Mouse (Mus musculus) forebrain, postnatal 0 days (tissue): ENCODE measurements around the gene Agfg2. TPM values are rescaled to one million over a fixed set of nuclear protein-coding genes. Genes with fewer than 3 reads are reported as not detected.

Experiments
- ATAC-seq: fragments of 200-750 bp; cut with Nextera tagmentation; 2 replicates; pipeline ENCODE4 v1.8.0; 2017; ENCODE audit warnings: mild to moderate bottlenecking, moderate library complexity
- DNase-seq: peaks from one replicate; pipeline ENCODE4 v3.0.0-alpha.2; 2015
- H3K27ac ChIP-seq: fragments of 300-500 bp; sonication (generic); 2 replicates; pipeline ENCODE4 v1.5.1; 2014; ENCODE audit warnings: low read depth, mild to moderate bottlenecking, antibody characterized with exemption, low read length, moderate library complexity, mixed read lengths
- H3K27me3 ChIP-seq: fragments of 300-500 bp; sonication (generic); 2 replicates; pipeline ENCODE4 v1.6.1; 2014; ENCODE audit warnings: mild to moderate bottlenecking, low read length, mixed read lengths; ENCODE audit not compliant: insufficient read depth
- H3K36me3 ChIP-seq: fragments of 300-500 bp; sonication (generic); 2 replicates; pipeline ENCODE4 v1.6.1; 2014; ENCODE audit warnings: mild to moderate bottlenecking, moderate library complexity; ENCODE audit not compliant: insufficient read depth
- H3K4me1 ChIP-seq: fragments of 300-500 bp; sonication (generic); 2 replicates; pipeline ENCODE4 v1.6.1; 2014; ENCODE audit warnings: antibody characterized with exemption; ENCODE audit not compliant: insufficient read depth
- H3K4me2 ChIP-seq: fragments of 300-500 bp; sonication (generic); 2 replicates; pipeline ENCODE4 v1.6.1; 2014; ENCODE audit warnings: low read depth, mild to moderate bottlenecking, moderate library complexity
- H3K4me3 ChIP-seq: fragments of 300-500 bp; sonication (generic); 2 replicates; pipeline ENCODE4 v1.5.1; 2014; ENCODE audit warnings: low read depth, low read length, mixed read lengths
- H3K9ac ChIP-seq: fragments of 300-500 bp; sonication (generic); 2 replicates; pipeline ENCODE4 v1.6.1; 2014; ENCODE audit warnings: mild to moderate bottlenecking
- H3K9me3 ChIP-seq: fragments of 300-500 bp; sonication (generic); 2 replicates; pipeline ENCODE4 v1.6.1; 2016; ENCODE audit warnings: low read length
- CTCF ChIP-seq: sonication (generic); IDR thresholded peaks from 2 replicates; pipeline ENCODE4 v1.5.1; 2016; ENCODE audit warnings: antibody characterized with exemption, control low read depth, low read depth
- WGBS: fragments of 180-500 bp; shearing (Covaris S2); extraction: QIAGEN DNeasy Blood & Tissue Kit; methylation state at CpG from one replicate; pipeline ENCODE4 v1.1.7; 2014; 5-methylcytosine and 5-hydroxymethylcytosine counted together
- polyA plus RNA-seq: library from polyadenylated mRNA; unstranded; fragments of >200 nt; fragmentation: Nextera tagmentation; extraction: Ambion mirVana; gene quantifications from 2 replicates; pipeline ENCODE4 v1.2.1, GENCODE M21; 2015
- total RNA-seq: library from RNA; depleted of rRNA; stranded (reverse); fragments of >200 nt; gene quantifications from 2 replicates; pipeline ENCODE4 v1.2.3, GENCODE M21; 2014

The Agfg2 gene
- total and polyA plus RNA-seq, 2 experiments from 2014 or later, result 15.0 to 18.7 TPM

- WGBS, result 91% methylated on average over 4 of the region's 4 CpGs
- Histone ChIP-seq H3K9me3 (no peaks in the 10 kb centered on the region), H3K36me3 (no peaks in the 10 kb centered on the region), H3K4me1 (no peaks in the 10 kb centered on the region), H3K4me2 (no peak overlapping the region), H3K4me3 (no peak overlapping the region), H3K27ac (no peak overlapping the region), H3K9ac (no peak overlapping the region), H3K27me3 (no peaks in the 10 kb centered on the region)
- ATAC-seq (no peak), DNase-seq (no peak)
- TF ChIP-seq CTCF, result no peak
These were observed 11.4 kb upstream of the Agfg2 start for GRCm38 (mm10) chr5:137695930-137696329.

DNA sequence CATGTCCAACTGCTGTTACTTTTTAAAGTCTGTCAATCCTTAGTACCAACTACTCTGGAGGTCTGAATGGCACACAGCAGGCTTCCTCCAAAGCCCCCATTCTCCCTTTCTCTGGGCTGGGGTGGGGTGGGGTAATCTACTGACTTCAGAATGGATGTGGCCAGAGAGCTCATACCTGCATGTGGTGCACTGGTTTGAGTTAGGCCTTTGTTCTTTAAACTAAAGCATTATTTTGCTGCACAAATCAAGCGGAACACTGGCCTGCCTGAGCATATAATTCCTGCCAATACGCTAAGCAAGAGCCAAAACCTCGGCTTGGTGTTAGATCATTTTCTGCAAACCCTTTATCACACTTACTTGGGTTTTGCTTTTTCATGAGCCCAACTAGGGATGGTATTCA is 10.3 kb upstream of the Agfg2 start:
- no peak for DNase-seq

DNA sequence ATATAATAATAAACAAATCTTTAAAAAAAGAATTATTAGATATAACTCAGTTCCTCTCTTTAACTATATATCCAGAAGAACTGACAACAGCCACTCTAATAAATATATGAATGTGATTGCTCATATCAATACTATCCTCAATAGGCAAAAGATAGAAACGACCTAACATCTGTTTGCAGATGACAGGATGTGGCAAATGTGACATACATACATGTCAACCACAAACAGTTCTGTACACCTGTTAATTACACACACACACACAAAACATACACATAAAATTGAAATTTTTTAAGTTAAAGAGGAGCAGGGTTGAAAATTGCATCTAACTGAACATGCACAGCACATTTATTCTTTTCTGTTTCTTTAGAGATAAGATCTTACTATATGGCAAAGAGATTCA is 7.4 kb upstream of the Agfg2 start:
- ATAC-seq (no peak), DNase-seq (no peak)
- Histone ChIP-seq H3K9me3 (no peaks in the 10 kb centered on the region), H3K9ac (no peak overlapping the region), H3K4me3 (no peak overlapping the region), H3K27ac (no peak overlapping the region), H3K4me1 (no peaks in the 10 kb centered on the region), H3K4me2 (no peak overlapping the region), H3K27me3 (no peaks in the 10 kb centered on the region), H3K36me3 (no peaks in the 10 kb centered on the region)
- WGBS, result 73% methylated on average over 1 of the region's 1 CpGs
- TF ChIP-seq CTCF, result no peak

More for the DNA sequence above, 10.3 kb upstream of the Agfg2 start:
- 24% methylated on average over 3 of the region's 3 CpGs for WGBS
- Histone ChIP-seq H3K4me1 (no peaks in the 10 kb centered on the region), H3K4me3 (no peak overlapping the region), H3K36me3 (no peaks in the 10 kb centered on the region), H3K4me2 (no peak overlapping the region), H3K27ac (no peak overlapping the region), H3K9me3 (no peaks in the 10 kb centered on the region), H3K27me3 (no peaks in the 10 kb centered on the region), H3K9ac (no peak overlapping the region)
- no peak for TF ChIP-seq CTCF
- no peak for ATAC-seq

GRCm38 (mm10) chr5:137690531-137690930 is 6.0 kb upstream of the Agfg2 start:
- ATAC-seq, result no peak
- Histone ChIP-seq H3K9ac (no peak overlapping the region), H3K36me3 (no peaks in the 10 kb centered on the region), H3K27me3 (no peaks in the 10 kb centered on the region), H3K4me2 (no peak overlapping the region), H3K9me3 (no peaks in the 10 kb centered on the region), H3K4me1 (no peaks in the 10 kb centered on the region), H3K4me3 (no peak overlapping the region), H3K27ac (no peak overlapping the region)
- no peak for DNase-seq
- 69% methylated on average over 9 of the region's 9 CpGs for WGBS
- TF ChIP-seq CTCF, result no peak

DNA sequence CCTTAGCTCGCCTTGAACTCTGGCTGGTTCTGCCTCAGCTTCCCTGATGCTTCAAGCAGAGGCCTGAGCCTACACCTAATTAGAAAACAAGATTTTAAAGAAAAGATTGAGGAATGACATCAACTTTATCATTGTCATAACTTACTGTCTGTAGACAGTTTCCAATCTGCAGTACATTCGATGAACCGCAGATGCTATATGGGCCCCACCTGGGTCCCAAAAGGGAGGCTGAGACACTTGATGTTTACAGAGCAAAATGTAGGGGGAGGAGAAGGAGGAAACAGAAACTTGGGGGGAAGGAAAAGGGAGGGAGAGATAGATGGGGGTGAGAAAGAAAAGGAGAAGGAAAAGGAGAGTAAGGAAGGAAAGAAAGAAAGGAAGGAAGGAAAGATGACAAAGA is 5.4 kb upstream of the Agfg2 start:
- no peak overlapping the region for H3K9ac ChIP-seq
- no peak overlapping the region for H3K4me3 ChIP-seq
- no peak for TF ChIP-seq CTCF
- H3K9me3 ChIP-seq, result no peaks in the 10 kb centered on the region
- WGBS, result 93% methylated on average over 3 of the region's 3 CpGs
- no peaks in the 10 kb centered on the region for H3K4me1 ChIP-seq
- no peaks in the 10 kb centered on the region for H3K27me3 ChIP-seq
- H3K27ac ChIP-seq, result no peak overlapping the region
- no peak for ATAC-seq
- H3K4me2 ChIP-seq, result no peak overlapping the region
- no peak for DNase-seq
- no peaks in the 10 kb centered on the region for H3K36me3 ChIP-seq

GRCm38 (mm10) chr5:137686127-137686790 is 1.7 kb upstream of the Agfg2 start:
- Histone ChIP-seq H3K36me3 (no peaks in the 10 kb centered on the region), H3K9me3 (no peaks in the 10 kb centered on the region), H3K4me1 (peaks cover 11% of the 10 kb centered on the region), H3K4me2 (no peak overlapping the region), H3K27me3 (no peaks in the 10 kb centered on the region), H3K9ac (no peak overlapping the region), H3K4me3 (no peak overlapping the region), H3K27ac (no peak overlapping the region)
- no peak for TF ChIP-seq CTCF
- DNase-seq (no peak), ATAC-seq (no peak)
- 91% methylated on average over 6 of the region's 6 CpGs for WGBS

DNA sequence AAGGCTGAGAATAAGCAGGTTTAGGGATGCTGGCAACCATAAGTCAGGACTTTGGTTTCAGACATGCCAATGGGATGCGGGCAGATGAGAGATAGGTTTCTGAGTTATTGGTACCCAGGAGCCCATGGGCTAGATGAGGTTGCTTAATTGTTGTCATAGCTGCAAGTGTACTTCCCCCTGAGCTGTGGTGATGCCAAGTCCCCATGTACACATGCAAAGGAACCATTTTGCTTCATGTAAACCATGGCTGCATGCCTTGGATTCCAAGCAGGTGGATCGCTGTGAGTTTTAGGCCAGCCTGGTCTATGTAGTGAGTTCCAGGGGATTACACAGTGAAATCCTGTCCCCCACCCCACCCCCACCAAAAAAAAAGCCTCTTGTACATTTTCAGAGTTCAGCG is 1.1 kb upstream of the Agfg2 start:
- H3K9me3 ChIP-seq, result no peaks in the 10 kb centered on the region
- H3K9ac ChIP-seq, result no peak overlapping the region
- H3K36me3 ChIP-seq, result no peaks in the 10 kb centered on the region
- peaks cover 11% of the 10 kb centered on the region for H3K4me1 ChIP-seq
- H3K4me2 ChIP-seq, result no peak overlapping the region
- no peak for TF ChIP-seq CTCF
- no peak for DNase-seq
- ATAC-seq, result no peak
- no peak overlapping the region for H3K4me3 ChIP-seq
- 98% methylated on average over 3 of the region's 3 CpGs for WGBS
- H3K27ac ChIP-seq, result no peak overlapping the region
- H3K27me3 ChIP-seq, result no peaks in the 10 kb centered on the region
